Mouse (Mus musculus) splenic B cell, adult 2 months (primary cell): ENCODE results near the gene Ttll2.
"Not testable (repeated sequence)": the region's sequence is repeated elsewhere in the genome, so short reads cannot be mapped to it uniquely, and the experiment has no call there.

ENCODE experiments used
- DNase-seq: peaks from one replicate; pipeline ENCODE4 v3.0.0-alpha.2; 2011; ENCODE audit warnings: low read depth, low spot score
- H3K27me3 ChIP-seq: 2 replicates; pipeline ENCODE4 v1.6.1; 2012; ENCODE audit warnings: mild to moderate bottlenecking, low read length, moderate library complexity, mixed read lengths; ENCODE audit not compliant: control insufficient read depth, poor library complexity, insufficient read depth, severe bottlenecking
- H3K36me3 ChIP-seq: 2 replicates; pipeline ENCODE4 v1.6.1; 2012; ENCODE audit warnings: mild to moderate bottlenecking, low read length, moderate library complexity, mixed read lengths; ENCODE audit not compliant: control insufficient read depth, poor library complexity, insufficient read depth, severe bottlenecking

The Ttll2 gene

DNA sequence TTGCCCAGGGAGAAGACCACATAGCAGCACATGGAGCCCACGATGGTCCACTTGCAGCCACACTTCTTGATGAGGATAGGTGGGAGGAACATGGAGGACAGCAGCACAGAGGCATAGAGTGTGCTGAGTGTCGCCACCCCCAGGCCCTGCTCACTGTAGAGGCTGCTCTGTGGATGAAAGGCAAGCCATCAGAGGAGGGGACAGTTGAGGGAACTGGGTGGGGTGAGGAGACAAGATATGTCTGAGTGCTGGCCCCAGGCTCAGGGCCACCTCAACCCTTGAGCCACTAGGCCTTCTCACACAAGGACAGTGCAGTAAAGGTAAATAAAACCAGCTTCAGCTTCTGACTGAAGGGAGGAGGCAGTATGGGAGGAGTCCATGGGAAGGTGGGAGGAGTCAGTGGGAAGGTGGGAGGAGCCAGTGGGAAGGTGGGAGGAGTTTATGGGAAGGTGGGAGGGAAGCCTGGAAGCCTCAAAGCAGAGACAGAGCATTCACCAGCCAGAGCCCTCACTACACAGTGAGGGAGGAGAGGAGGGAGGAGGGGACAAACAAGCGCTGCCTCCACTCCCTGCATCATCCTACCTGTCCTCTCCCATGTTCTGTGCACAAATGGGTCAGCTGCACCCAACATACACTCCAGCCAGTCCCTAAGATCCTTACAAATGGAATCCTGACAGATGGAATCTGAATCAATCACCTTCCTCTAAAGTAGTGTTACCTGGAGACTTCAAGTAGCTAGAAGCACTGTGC, 24.6 kb upstream of the Ttll2 start:
- not testable (repeated sequence) for H3K27me3 ChIP-seq, H3K36me3 ChIP-seq, DNase-seq

DNA sequence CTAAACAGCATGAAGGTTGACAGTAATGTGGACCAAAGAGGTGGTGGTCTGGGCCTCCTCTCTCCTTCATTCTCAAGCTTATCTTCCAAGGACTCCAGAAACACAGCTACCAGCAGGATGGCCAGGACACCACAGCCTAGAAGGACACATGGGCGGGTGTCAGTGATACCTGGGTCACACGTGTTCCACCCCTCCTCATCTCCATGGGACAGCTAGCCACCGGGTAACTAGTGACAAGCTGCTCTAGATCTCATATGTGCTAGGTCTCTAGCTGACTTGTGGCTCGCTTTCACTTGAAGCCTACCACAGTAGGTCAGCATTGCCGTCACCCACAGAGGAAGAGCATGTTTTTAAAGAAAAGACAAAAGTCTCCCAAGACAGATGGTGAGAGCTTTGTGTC, 19.4 kb upstream of the Ttll2 start, which contains the start of gene Gm49630:
Gene Gm49630, minus strand, starts transcription at position 101 of the 400 bp plus-strand sequence.
- not testable (repeated sequence) for H3K27me3 ChIP-seq, DNase-seq, H3K36me3 ChIP-seq

DNA sequence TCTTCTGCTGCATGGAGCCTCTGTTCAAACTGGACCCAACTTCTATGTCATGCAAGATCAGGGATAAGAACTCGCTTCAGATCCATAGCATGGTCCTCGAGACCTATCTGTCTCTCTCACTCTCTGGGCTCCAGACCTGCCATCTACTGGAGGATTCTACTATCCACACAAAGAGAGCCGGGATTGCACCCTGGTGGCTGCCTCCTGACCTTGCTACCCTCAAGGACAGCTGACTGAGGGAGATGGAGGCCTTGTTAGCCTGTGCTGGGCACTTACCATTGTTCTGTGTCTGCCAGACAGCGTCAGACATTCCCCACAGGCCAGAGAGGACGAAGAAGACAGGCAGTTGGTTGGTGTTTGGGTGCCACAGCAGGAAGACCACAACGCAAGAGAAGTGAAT, 16.9 kb upstream of the Ttll2 start:
- DNase-seq, H3K36me3 ChIP-seq, H3K27me3 ChIP-seq: not testable (repeated sequence)

DNA sequence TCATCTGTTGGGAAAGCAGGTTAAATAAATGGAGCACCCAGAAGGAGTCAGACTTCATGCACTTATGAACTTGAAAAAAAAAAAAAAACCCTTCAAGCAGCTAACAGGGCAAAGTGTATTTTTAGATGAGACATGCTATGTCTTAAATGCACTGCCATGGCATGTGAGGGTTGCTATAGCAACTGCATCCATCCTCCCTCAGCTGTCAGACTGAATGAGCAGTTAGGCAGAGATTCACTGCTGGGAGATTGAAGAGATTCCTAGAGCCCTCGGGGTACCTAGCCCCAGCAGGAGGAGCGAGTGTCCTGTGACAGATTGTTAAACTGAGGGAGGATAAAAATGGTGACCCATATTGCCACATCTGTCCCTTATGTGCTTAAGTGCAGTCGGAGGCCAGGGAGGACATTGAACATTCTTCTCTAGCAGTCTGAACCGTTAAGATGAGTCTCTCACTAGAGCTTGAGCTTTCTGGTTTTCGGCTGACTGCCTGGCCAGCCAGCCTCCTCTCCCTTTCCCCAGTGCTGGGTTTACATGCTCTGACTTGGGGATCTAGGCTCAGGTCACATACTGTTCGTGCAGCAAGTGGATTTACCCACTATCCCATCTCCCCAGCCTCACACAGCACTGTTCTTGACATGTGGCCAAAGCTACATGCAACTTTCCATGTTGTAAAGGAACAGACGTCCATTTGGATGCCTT, 14.3 kb upstream of the Ttll2 start:
- DNase-seq, H3K27me3 ChIP-seq, H3K36me3 ChIP-seq: not testable (repeated sequence)

DNA sequence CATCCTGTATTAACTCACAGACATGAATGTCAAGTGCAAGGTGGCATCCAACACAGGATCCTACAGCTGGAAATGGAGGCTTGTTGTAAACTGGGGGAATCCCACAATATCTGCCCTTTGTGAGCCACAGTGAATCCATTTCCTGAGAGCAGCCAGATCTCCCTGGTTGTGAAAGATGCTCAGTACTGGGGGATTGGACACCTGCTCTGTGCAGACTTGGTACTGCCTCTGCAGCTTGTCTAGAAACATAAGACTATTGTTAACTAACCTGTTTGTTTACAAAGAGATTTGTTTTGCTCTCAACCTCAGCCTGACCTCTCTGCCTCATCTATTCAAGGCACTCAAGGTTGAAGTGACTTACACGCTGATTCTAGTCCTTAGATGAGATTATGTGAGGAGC, 13.8 kb upstream of the Ttll2 start:
- not testable (repeated sequence) for H3K27me3 ChIP-seq

DNA sequence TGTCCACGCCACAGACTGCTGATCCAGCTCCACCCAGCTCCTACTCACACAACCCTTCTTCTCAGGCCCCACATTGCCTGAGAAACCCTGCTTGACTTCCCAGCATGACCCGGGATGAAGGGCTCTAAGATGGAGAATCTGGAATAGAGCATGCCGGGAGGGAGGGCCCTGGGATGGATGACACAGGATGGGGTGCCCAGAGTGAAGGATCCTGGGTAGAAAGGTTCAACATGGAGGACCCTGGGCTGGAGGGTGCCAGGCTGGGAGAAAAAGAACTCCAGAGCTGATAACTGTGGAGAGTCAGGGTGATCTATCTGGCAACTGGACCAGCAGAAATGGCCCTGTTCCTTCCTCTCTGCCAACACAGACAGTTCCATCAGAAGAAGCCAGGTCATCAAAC, 13.1 kb upstream of the Ttll2 start:
- H3K27me3 ChIP-seq, H3K36me3 ChIP-seq, DNase-seq: not testable (repeated sequence)

More for the DNA sequence above, 13.8 kb upstream of the Ttll2 start:
- H3K36me3 ChIP-seq, DNase-seq: not testable (repeated sequence)

DNA sequence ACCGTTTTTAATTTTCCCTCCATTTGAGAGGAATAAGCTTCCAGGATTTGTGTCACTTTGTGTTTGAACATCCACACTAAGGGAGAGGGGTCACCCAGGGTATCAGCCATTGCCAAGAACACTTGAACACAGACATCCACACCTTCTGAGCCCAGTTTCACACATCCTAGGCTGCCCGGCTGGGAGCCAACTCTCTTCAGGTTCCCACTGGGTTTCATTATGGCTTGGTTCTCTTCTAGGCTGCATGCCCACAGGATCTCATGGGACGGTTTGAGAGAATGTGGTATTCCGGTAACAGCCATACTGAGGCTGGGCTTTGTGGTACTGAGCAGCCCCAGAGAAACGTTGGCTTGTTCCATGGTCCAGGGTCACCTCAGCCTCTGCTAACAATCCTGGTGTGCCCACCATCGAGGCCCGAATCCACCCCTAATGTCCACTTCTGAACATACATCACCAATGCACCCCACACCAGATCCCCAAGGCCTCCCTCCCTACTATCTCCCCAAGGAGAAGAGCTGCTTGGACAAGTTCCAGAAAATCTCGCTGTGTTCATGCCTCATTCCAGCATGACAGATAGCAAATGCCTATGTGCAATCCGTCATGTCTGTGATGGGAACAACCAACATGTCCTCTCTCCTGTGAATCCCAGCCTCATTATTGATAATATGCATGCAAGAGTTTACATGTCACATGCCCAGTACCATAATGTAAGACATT, 8.4 kb upstream of the Ttll2 start:
- DNase-seq, H3K27me3 ChIP-seq, H3K36me3 ChIP-seq: not testable (repeated sequence)

DNA sequence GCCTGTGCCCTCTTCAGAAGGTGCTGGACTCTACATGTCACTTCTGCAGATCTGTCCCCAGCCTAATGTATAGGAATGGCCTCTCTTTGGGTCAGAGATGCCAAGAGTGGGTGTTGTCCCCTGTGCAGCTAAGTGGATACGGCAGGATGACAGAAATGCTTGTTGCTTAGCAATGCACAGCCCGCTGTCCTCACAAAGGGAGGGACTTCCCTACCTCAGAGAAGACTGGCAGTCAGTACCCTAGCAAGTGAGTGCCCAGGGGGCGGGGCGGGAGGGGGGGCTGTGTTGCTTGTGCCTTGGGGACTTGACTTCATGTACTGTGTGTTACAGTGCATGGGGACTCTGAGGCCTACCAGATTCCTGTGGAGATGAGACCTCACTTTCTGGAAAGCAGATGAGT, 7.3 kb upstream of the Ttll2 start:
- H3K36me3 ChIP-seq, DNase-seq, H3K27me3 ChIP-seq: not testable (repeated sequence)

DNA sequence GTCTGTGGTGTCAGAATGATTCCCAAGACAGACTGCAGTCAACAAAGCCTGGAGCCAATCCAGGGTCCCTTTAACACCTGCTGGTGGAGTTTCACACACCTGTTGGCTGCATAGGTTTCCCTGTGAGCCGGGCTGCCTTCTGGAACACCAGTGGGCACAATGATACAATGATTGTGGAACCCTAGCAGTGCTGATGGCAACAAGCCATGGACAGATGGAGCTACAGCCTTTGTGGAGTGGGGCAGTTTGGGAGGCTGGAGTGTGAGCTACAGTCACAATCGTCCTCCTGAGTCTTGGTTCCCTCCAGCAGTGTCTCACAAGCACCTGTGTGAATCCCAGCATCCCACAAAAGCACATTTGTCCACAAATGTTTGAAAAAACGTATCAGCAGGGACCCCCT, 3.7 kb downstream of the Ttll2 start:
- DNase-seq, H3K36me3 ChIP-seq, H3K27me3 ChIP-seq: not testable (repeated sequence)

DNA sequence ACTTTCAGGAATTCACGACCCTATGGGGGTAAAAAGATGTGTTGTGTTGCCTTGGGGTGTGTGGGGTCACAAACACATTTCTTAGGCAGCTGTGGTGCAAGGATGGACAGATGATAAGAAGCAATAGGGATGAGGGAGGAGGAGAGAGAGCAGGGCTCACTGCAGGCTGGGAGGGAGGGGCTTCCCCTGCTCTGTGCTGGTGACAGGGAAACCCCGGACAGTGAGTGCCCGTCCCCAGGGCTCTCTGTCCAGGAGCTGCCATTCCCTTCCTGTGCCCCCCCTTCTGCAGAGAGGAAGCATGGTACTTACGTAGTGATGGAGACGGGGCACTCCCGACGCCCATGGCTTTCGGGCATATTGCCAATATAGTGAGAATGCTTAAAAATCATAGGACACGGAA, 15.1 kb downstream of the Ttll2 start:
- H3K27me3 ChIP-seq, DNase-seq, H3K36me3 ChIP-seq: not testable (repeated sequence)

DNA sequence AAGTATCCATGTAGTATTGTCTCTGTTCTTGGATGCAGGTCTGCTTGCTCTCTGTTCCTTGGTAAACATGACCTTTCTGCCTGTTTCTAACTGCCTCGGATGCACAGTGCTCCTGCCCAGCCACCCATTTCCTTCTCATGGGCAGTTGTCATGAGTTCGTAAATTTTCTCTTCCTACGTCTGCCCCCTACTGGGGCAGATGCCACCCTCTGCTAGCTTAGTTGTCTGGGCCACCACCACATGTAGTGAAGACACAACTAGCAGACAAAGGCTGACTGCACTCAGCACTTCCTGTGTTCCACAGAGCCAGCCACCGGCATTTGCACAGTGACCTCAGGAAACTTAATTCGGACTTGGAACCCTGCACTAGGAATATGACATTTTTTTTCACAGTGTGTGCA, 19.8 kb downstream of the Ttll2 start:
- H3K27me3 ChIP-seq, DNase-seq, H3K36me3 ChIP-seq: not testable (repeated sequence)

DNA sequence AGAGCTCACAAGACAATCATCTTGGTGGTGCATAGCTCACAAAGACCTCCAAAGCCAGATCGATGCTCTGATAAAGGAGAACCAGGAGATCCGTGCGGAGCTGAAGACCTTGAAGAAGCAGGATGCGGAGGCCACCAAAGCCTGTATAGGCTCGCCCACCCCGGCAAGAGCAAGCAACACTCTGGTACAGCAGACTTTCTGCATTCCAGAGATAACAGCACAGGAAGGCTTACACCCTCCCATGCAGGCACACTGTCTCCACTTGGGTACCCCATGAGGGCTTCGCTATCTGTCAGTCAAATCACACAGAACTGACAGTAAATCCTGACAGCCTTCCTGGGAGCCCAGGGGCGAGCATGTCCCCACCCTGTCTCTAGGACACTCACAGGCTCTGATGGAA, 26.1 kb downstream of the Ttll2 start:
- not testable (repeated sequence) for H3K27me3 ChIP-seq, DNase-seq

DNA sequence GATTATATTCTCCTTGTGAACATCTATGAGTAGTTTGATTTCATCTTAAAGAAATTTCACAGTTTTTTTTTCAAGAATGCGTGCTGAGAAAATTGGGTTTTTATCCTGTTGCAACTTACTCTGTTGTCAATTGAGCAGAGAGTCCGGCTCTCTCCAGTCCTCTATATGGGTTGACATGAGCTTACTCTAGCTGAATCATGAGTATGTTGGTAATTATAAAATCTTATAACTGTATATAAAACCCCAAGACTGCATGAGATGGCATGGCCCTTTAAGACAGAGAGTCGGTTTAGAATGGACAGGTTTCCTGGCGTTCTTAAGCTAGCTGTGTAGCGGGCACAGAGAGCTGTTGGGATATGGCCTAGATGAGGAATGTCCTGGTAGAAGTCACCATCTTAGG, 28.1 kb downstream of the Ttll2 start, which contains the start of gene Tcp10a:
Gene Tcp10a, plus strand, starts transcription at position 301 of the 400 bp plus-strand sequence.
- DNase-seq, H3K36me3 ChIP-seq, H3K27me3 ChIP-seq: not testable (repeated sequence)

More for the DNA sequence above, 26.1 kb downstream of the Ttll2 start:
- not testable (repeated sequence) for H3K36me3 ChIP-seq

DNA sequence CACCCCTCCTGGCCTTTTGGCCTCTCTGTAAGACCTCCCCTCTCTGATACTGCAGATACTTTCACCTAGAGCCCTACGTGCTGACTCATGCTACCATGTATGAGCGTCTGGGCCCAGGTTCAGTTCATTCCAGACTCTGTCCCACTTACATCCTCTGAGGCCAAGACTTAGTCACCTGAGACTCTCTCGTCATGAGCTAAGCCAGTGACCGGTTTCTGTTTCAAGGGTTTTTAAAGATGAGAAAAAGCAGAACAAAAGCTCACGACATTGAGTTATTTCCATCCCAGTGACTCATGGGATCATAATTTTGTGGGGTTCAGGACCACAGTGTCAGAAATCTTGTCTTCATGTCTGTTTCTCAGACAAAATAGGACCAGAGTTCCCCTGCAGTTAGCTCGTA, 32.7 kb downstream of the Ttll2 start:
- DNase-seq, H3K27me3 ChIP-seq, H3K36me3 ChIP-seq: not testable (repeated sequence)
